Mouse (Mus musculus) right cerebral cortex, adult 18-20 months (tissue): Measurements from ENCODE around the gene Phlpp1.

Experiments
- DNase-seq: peaks from one replicate; pipeline ENCODE4 v3.0.0; 2022; ENCODE audit warnings: mixed read lengths

The Phlpp1 gene

GRCm38 (mm10) chr1:106321432-106322126, 150.0 kb downstream of the Phlpp1 start:
- no peak for DNase-seq

DNA sequence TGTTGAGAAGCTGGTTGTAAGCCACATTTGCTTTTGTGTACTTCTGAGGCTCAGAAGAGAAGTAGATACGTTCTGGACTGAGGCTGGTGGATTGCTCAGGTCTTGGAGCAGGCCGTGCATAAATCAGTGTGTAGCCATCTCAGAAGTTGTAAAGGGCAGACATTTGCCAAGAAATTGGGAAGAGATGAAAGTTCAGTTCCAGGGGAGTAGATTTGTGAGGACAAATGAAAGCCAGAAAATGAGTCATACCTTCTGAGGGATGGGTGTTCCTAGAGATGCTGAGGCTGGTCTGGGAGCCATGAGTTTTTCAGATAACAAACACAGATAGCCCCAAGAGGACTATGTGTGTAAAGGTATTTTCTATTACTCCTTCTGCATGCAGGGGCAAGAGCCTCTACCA, 155.1 kb downstream of the Phlpp1 start:
- no peak for DNase-seq

- DNase-seq, result no peak
These were observed 170.5 kb downstream of the Phlpp1 start for GRCm38 (mm10) chr1:106342100-106342499.

DNA sequence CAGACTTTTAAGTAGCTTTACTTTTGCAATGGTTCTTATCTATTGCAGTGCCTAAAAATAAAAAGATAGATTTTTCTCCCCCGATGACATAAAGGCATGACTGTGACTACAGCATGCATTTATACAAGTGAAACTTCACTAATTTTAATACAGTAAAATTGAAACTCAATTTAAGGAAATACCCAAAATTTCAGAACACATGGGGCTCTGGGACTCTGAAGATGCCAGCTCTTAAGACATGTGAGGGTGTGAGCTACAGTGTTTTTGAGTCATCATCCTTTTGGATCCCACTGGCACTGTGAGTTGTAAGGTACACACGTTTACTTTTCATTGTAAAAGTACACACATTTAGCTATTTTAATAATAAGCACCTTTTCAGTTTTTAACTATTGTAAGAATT, 173.7 kb downstream of the Phlpp1 start:
- no peak for DNase-seq

- no peak for DNase-seq
These were observed 175.2 kb downstream of the Phlpp1 start for GRCm38 (mm10) chr1:106346776-106347175.

- no peak for DNase-seq
These were observed 177.6 kb downstream of the Phlpp1 start for GRCm38 (mm10) chr1:106349116-106349515.

GRCm38 (mm10) chr1:106351512-106351911, 180.0 kb downstream of the Phlpp1 start:
- no peak for DNase-seq

DNA sequence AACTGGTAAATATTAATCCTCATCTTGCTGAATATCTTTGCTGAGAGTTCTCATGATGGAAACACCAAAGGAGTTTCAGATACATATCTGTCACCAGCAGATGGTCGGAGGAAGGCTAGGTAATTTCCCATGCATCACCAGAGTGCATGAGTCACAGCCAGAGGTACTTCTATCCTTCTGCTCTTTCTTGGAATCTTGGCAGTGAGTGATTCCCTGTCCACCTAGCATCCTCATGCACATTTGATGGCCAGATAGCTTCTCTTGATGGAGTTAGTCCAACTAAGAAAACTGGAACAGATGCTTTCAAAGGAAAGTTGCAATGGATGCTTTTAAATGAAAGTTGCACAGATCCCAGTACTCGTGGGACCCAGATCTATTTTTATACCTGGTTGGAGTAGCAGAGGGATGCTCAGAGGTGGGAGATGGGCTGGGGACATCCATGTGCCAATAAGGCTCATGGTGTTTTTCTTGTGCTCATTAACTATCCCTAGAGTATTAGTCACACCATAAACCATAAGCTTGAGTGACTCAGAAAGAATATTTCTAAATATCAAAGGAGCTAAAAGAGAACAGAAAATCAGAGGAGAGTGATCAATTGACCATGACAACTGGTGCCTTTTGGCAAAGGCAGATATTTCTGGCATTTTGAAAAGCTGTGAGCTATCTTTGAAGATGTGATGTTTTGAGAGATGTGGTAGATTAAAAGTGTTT, 181.4 kb downstream of the Phlpp1 start:
- peak; percentile 53 for DNase-seq

- DNase-seq, result no peak
These were observed 182.4 kb downstream of the Phlpp1 start for GRCm38 (mm10) chr1:106353993-106354392.

- DNase-seq, result no peak
These were observed 187.9 kb downstream of the Phlpp1 start for GRCm38 (mm10) chr1:106359474-106359873.

DNA sequence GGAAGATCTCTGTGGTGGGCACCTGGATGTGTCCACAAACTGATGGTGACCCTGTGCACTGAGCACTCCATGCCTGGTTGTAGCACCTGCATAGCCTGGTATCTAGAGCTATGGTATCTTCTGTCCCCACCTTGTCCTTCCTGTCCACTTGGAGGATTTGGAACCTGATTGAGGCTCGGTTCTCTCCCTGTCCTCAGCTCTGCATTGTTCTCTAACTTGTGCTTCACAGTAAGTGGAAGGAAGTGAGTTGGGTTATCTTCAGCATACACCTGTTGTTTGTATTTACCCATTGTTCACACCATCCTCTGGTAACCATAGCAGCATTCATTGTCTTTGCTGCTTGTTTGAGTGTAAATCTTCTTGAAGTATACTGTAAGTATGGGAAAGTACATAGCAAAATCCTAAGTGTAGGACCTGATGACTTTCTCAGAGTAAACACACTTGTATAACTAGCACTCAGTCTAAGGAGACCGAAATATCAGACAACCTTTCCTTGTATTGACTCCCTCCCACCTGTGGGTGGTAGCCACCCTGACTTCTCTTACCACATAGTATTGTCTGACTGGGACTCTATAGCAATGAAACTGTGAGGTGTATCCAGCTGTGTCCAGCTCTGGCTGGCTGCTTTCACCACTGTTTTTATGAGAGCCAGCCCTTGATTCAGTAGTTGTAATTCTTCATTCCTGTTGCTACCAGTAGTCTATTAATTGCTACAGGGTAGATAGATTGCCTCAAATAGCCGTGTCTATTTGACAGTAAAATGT, 191.5 kb downstream of the Phlpp1 start:
- no peak for DNase-seq

DNA sequence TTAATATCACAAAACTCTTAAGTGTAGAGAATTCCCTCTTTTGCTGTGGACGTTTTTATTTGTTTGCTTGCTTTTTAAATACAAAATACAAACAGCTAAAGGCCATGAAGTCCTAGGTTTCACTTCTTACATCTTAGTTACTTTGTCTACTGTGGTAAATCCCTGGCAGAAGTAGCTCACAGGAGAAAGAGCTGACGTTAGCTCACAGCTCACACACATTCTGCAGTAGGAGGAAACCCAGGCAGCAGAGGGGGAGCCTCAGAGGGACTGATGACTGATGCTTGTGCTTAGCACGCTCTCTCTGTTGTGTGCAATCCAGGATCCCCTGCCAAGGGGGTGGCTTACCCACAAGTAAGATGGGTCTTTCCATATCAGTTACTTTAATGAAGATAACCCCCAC, 197.8 kb downstream of the Phlpp1 start:
- no peak for DNase-seq

GRCm38 (mm10) chr1:106372446-106372845, 200.9 kb downstream of the Phlpp1 start:
- no peak for DNase-seq

GRCm38 (mm10) chr1:106373656-106374055, 202.1 kb downstream of the Phlpp1 start:
- DNase-seq, result no peak

DNA sequence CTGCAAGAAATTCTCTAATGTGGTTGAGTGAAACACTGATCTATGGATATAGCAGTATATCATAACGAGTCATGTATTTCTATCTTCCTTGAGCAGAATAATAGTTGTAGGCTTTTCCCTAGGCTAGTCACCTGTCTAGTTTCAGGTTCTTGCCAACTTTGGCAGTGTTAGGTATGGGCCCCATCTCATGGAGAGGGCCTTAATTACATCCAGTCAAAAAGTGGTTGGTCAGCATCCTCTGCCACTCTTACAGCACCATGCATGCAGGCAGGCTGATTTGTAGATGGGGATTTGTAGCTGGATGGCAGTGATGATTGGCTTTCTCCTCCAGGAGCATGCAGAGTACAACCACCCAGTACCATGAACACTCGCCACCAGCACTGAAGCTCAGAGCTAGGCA, 202.7 kb downstream of the Phlpp1 start:
- DNase-seq, result no peak

- DNase-seq, result no peak
These were observed 203.4 kb downstream of the Phlpp1 start for GRCm38 (mm10) chr1:106374971-106375370.

GRCm38 (mm10) chr1:106376003-106376402, 204.5 kb downstream of the Phlpp1 start:
- DNase-seq, result no peak

- no peak for DNase-seq
These were observed 208.9 kb downstream of the Phlpp1 start for GRCm38 (mm10) chr1:106380465-106380864.

DNA sequence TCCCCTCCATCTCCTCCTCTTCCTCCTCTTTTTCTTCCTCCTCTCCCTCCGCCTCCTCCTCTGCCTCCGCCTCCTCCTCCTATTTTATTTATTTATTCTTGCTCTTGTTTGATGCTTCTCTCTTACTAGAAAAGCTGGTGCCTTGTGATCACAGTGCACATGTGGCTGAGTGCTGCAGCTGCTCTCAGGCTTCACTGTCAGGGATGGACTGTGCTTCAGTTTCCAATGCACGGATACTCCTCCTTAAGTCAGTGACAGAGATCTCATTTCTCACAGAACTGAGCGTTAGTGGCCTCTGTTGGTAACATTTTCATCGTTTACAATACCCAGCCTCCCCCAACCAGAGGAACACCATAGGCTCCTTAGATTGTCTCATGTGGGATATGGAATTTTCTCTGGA, 215.0 kb downstream of the Phlpp1 start:
- DNase-seq, result no peak

DNA sequence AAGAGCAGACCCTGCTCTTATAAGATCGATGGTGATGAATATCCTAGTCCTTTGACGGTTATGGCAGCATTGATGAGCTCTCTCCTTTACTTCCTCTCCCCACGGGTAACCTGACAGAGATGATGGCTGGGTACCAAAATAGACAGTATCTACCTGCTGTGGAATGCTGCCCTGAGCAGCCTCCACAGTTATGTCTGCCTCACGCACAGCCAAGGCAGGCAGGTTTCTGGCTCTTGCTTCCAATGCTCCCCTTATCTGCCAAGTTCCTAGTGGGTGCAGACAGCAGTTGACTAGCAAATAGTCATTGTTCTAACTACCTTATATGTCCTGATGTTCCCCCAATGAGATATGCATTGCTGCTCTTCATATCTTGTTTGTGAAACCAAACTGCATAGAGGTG, 215.7 kb downstream of the Phlpp1 start:
- DNase-seq, result no peak

DNA sequence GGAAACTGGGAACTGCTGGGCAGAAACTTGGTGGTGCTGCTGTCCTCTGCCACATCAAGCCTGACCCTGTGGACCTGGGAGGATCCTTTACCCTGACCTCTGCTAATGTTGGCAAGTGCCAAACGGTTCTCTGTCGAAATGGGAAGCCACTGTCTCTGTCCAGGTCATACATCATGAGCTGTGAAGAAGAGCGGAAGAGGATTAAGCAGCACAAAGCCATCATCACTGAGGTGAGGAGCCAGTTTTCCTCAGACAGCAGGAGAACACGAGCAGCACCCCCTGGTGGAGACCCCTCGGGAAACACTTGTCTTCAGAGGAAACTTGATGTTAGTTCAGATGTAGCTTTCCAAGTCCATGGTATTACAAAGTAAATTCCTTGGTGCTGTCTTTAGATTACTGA, 218.1 kb downstream of the Phlpp1 start:
- no peak for DNase-seq

GRCm38 (mm10) chr1:106393072-106393471, 221.5 kb downstream of the Phlpp1 start:
- no peak for DNase-seq

DNA sequence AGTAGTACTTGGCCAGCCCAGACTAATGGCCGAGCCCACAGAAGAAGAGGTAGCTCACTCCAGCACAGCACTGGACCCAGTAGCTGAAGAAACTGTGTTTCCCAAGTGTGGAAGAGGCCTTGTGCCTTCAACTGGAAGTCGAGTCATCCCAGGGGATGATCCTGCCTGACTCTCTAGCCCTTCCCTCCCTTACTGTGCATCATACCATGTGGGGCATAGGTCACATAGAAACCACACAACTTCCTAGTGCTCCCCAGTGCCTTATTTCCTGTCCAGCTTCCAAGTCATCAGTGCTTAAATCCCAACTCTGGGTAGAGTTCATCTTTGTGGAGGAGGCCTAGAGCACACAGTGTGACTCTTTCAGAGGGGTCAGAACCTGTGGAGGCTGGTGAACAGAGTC, 223.1 kb downstream of the Phlpp1 start:
- DNase-seq, result no peak

DNA sequence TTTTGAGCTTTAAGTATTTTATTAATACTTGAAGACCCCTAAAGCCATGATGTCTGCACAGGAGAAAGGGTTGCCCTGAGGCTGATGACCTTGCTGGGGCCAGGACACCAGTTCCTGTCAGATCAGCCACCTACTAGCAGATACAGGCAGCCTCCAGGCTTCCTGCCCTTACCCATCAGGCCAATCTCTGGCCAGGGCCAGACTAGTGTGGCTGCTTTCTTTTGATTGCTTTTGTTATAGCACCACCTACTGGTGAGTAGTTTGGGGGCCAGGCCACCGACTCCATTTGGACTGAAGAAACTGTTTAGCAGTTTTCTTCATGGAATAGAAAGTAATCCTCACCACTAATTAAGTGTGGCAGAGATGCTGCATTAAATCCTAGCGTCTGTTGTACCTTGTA, 223.9 kb downstream of the Phlpp1 start:
- DNase-seq, result peak; percentile 56
